Mouse (Mus musculus) intestine, embryonic 15.5 days (tissue): ENCODE measurements at regions not wholly inside any gene's neighbourhood (a gene's known extent, or its start where the extent isn't known, plus 50 kb on each side); places are given as distances from the start of the nearest gene placed in this dataset.

Experiments used
- ATAC-seq: fragments of 200-750 bp; cut with Nextera tagmentation; 2 replicates; pipeline ENCODE4 v1.8.0; 2017; ENCODE audit warnings: moderate TSS enrichment, moderate library complexity
- H3K27ac ChIP-seq: fragments of 300-500 bp; sonication (generic); 2 replicates; pipeline ENCODE4 v1.5.1; 2015; ENCODE audit warnings: mild to moderate bottlenecking, inconsistent platforms
- H3K27me3 ChIP-seq: fragments of 300-500 bp; sonication (generic); replicated peaks from 2 replicates; pipeline ENCODE4 v1.6.1; 2015; ENCODE audit warnings: inconsistent platforms
- H3K36me3 ChIP-seq: fragments of 300-500 bp; sonication (generic); 2 replicates; pipeline ENCODE4 v1.6.1; 2015; ENCODE audit warnings: inconsistent platforms
- H3K4me1 ChIP-seq: fragments of 300-500 bp; sonication (generic); replicated peaks from 2 replicates; pipeline ENCODE4 v1.6.1; 2015; ENCODE audit warnings: inconsistent platforms
- H3K4me2 ChIP-seq: fragments of 300-500 bp; sonication (generic); replicated peaks from 2 replicates; pipeline ENCODE4 v1.6.1; 2015; ENCODE audit warnings: mild to moderate bottlenecking, inconsistent platforms
- H3K4me3 ChIP-seq: fragments of 300-500 bp; sonication (generic); replicated peaks from 2 replicates; pipeline ENCODE4 v1.5.1; 2015; ENCODE audit warnings: inconsistent platforms
- H3K9ac ChIP-seq: fragments of 300-500 bp; sonication (generic); 2 replicates; pipeline ENCODE4 v1.6.1; 2015; ENCODE audit warnings: inconsistent platforms
- H3K9me3 ChIP-seq: fragments of 300-500 bp; sonication (generic); 2 replicates; pipeline ENCODE4 v1.6.1; 2016; ENCODE audit warnings: inconsistent platforms
- WGBS: fragments of 180-500 bp; shearing (Covaris S2); methylation state at CpG from one replicate; pipeline ENCODE4 v1.1.7; 2015; 5-methylcytosine and 5-hydroxymethylcytosine counted together

DNA sequence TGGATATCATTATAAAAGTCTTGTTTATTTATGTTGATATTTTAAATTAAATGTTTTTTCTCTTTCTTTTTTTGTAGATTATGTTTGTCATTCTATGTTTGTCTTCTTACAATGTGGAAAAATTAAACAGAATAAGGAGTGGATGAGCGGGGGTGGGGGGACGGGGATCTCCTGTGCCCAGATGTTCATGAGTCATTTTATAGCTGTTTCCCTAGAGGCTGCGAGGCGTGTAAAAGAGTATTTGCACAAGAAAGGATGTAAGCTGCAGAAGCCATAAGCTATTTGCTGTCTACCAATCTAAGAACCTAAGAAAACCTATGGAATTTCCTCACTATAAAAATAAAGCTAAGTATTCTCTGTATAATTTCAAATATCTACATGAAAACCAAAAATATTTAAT, 446.9 kb upstream of the Cwc22 start:
- 0 out of 2 replicates have a peak, but pooled peaks cover under 1% of the 10 kb centered on the region for H3K4me1 ChIP-seq
- no peaks in the 10 kb centered on the region for H3K36me3 ChIP-seq
- H3K9me3 ChIP-seq, result no peaks in the 10 kb centered on the region
- H3K27ac ChIP-seq, result no peak overlapping the region
- 45% methylated on average over 4 of the region's 4 CpGs for WGBS
- H3K4me3 ChIP-seq, result no peak overlapping the region
- H3K4me2 ChIP-seq, result no peak overlapping the region
- ATAC-seq, result no peak
- H3K27me3 ChIP-seq, result no peaks in the 10 kb centered on the region
- no peak overlapping the region for H3K9ac ChIP-seq

DNA sequence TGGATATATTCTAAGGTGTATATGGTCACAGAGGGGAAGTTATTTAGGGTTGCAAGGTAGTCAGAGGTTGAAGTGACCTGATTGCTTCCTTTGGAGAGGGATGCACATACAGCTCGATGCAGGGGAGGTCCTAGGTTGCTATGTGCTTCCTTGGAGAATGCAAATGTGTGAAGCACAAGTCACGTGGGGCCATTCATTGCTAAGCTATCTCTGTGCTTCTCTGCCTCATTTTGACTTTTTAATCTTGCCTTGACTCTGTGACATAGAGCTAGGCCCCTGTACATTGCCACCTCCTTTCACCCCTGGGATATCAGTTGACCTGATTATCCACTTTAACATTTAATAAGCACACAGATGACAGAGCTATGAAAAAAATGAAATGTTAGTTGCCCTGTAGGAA, 446.2 kb upstream of the Cwc22 start:
- no peak overlapping the region for H3K4me3 ChIP-seq
- WGBS, result 69% methylated on average over 2 of the region's 2 CpGs
- H3K36me3 ChIP-seq, result no peaks in the 10 kb centered on the region
- no peaks in the 10 kb centered on the region for H3K27me3 ChIP-seq
- no peak overlapping the region for H3K27ac ChIP-seq
- H3K4me2 ChIP-seq, result no peak overlapping the region
- no peaks in the 10 kb centered on the region for H3K9me3 ChIP-seq
- H3K4me1 ChIP-seq, result 0 out of 2 replicates have a peak, but pooled peaks cover 3% of the 10 kb centered on the region
- no peak overlapping the region for H3K9ac ChIP-seq
- no peak for ATAC-seq

DNA sequence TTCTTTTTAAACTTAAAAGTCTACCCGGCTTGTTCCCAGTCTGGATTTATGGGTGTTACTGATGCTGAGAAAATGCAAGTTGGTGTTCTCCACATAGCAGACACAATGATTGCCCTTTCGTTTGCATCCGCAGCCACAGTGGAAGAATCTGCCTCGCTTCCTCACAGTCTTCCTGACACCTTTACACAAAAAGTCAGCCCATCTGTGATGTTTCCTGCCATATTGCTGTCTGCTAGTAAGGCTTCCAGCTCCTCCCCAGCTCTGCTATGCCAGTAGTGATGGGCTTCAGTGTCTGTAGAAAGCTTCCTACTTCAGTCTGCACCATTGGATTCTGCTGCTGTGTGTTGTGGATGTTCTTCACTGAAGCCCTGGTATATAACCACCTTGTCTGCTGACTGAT, 441.8 kb upstream of the Cwc22 start:
- H3K9me3 ChIP-seq, result no peaks in the 10 kb centered on the region
- H3K4me3 ChIP-seq, result no peak overlapping the region
- H3K9ac ChIP-seq, result no peak overlapping the region
- no peaks in the 10 kb centered on the region for H3K36me3 ChIP-seq
- H3K4me1 ChIP-seq, result 0 out of 2 replicates have a peak, but pooled peaks cover 3% of the 10 kb centered on the region
- no peaks in the 10 kb centered on the region for H3K27me3 ChIP-seq
- ATAC-seq, result no peak
- no peak overlapping the region for H3K27ac ChIP-seq
- H3K4me2 ChIP-seq, result no peak overlapping the region
- 48% methylated on average over 4 of the region's 4 CpGs for WGBS

DNA sequence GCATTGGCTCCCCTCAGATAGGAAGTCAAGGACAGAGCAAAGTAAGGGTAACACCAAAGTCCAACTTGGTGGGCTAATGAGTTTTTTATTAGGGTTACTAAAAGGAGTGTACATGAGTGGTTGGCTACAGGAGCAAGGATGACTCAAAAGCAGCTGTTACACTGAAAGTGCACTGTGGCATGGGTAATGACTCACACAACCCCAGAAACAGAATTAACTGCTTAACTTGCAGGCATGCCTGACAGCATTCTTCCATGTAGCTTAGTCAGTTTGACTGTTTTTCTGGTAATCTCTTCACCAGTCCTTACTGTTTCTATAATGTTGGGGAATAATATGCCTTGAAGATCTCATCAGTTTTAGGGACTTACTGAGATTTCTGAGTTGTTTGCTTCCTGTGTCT, 435.1 kb upstream of the Cwc22 start:
- H3K4me2 ChIP-seq, result no peak overlapping the region
- no peaks in the 10 kb centered on the region for H3K27me3 ChIP-seq
- H3K4me1 ChIP-seq, result no peaks in the 10 kb centered on the region
- H3K27ac ChIP-seq, result no peak overlapping the region
- no peak overlapping the region for H3K9ac ChIP-seq
- no peaks in the 10 kb centered on the region for H3K9me3 ChIP-seq
- no peaks in the 10 kb centered on the region for H3K36me3 ChIP-seq
- ATAC-seq, result no peak
- H3K4me3 ChIP-seq, result no peak overlapping the region

DNA sequence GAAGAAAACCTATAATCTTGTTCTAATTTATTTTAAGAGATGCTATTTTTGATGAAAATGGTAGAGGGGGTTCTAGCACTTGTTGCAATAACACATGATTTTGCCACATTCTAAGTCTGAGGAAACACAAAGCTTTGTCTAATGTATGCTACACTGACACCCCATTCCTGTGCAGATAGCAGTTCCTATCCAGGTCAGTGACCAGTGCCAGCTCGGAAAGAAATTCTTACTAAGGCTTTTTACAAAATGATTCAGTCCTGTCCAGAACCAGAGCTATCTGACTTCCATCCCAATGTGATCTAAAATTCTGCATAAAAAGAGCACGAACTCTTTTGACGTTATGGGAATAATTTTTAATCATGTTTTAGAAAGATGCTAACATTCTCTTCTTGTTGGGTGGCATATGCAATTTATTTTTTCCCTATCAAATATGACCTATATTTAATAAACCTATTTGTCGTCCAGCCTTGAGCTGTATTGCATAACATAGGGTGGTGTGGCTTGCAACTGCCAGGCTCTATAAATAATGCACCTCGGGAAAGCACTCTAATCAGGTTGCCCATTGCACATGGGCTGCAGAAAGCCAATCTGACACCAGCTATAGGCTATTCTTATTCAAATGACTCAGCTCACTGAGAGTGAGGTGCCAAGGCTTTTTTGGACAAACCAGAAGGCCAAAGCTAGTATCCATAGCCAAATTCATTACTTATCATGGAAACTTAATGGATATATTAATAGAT, 385.7 kb upstream of the Cwc22 start:
- Histone ChIP-seq H3K4me2 (no peak overlapping the region), H3K9me3 (0 out of 2 replicates have a peak, but pooled peaks cover 3% of the 10 kb centered on the region), H3K4me1 (no peaks in the 10 kb centered on the region), H3K36me3 (no peaks in the 10 kb centered on the region), H3K27me3 (no peaks in the 10 kb centered on the region), H3K4me3 (no peak overlapping the region), H3K27ac (no peak overlapping the region), H3K9ac (no peak overlapping the region)
- 82% methylated on average over 5 of the region's 5 CpGs for WGBS
- ATAC-seq, result no peak

DNA sequence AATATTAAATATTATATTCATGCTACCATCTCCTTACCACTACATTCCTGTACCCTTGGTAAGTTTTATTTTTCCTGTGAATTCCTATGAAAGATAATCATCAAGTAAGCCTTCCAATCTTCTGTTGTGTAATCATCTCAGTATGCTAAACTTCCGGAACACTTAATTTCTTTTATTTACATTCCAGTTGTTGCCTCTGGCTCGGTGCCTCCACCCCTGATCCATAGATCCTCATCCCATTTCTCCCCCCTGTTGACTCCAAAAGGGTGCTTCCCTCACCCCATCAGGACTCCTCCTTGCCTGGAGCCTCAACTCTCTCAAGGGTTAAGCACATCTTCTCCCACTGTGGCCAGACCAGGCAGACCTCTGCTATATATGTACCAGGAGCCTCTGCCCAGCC, 379.9 kb upstream of the Cwc22 start:
- Histone ChIP-seq H3K36me3 (no peaks in the 10 kb centered on the region), H3K4me1 (no peaks in the 10 kb centered on the region), H3K9ac (no peak overlapping the region), H3K27me3 (no peaks in the 10 kb centered on the region), H3K4me2 (no peak overlapping the region), H3K4me3 (no peak overlapping the region), H3K27ac (no peak overlapping the region), H3K9me3 (0 out of 2 replicates have a peak, but pooled peaks cover 3% of the 10 kb centered on the region)
- 67% methylated on average over 2 of the region's 2 CpGs for WGBS
- no peak for ATAC-seq

DNA sequence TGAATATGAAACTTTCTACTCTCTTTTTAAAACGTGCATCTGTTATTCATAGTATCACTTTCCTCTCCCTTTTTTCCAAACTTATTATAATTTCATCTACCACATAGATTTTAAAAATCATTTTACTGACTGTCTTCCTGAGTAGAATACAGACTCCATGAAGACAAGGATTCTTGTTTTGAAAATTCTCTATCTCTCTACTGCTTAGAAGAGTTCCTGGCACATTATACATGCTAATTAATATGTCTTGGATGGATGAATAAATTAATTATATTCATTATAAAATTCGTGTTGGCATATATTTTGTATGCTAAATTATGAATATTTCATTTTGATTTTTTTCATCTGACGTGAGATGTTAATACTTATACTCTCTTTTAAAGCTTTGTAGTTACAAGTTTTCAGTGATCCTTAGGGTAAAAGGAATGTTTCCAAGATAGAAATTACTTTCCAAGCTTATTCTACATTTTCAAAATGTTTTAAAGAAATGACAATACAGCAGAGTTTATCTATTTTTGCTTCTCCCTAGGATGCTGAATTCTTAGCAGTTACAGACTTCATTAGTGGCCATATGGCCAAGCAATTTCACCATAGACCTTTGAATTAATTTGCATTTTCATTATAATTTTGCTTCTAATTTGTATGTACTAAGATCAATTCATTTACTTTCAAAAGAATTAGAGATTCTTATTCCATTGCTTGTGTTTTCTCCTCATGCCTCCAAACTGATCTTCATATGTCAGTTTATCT, 376.2 kb upstream of the Cwc22 start:
- Histone ChIP-seq H3K36me3 (no peaks in the 10 kb centered on the region), H3K9me3 (no peaks in the 10 kb centered on the region), H3K27me3 (no peaks in the 10 kb centered on the region), H3K27ac (no peak overlapping the region), H3K9ac (no peak overlapping the region), H3K4me1 (no peaks in the 10 kb centered on the region), H3K4me2 (no peak overlapping the region), H3K4me3 (no peak overlapping the region)
- ATAC-seq, result no peak
- WGBS, result 68% methylated on average over 3 of the region's 3 CpGs

DNA sequence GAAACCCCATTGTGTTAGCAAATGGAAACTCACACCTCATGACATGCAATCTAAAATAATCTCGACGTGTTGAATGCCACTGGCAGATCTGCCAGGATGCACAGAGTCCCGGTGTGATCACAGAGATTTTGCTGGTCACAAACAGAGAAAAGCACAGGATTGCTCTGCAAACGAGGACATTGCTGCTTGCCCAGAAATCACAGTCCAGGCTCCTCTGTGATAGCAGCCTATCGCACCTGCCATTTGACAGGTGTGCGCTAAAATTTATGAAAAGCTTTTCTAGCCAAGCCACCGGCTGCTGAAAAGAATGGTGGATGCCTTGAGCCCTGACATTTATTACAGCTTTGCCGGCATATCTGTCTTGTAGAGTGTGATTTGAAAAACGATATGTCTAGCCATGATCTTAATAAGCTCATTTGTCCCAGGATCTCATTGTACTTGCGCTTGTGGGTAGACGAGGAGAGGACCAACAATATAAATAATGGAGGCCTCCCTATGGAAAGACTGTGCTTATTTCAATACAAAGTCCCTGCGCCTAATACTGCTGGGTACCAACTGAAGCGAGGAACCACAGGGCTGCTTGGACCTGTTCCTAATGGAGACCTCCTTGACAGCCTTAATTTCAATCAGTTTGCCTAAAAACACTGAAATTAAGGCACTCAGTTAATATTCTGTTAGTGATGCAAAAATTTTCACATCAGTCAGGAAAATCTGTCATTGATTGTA, 365.8 kb upstream of the Cwc22 start:
- no peaks in the 10 kb centered on the region for H3K27me3 ChIP-seq
- H3K4me1 ChIP-seq, result no peaks in the 10 kb centered on the region
- WGBS, result 75% methylated on average over 13 of the region's 13 CpGs
- no peak overlapping the region for H3K9ac ChIP-seq
- no peaks in the 10 kb centered on the region for H3K36me3 ChIP-seq
- H3K4me2 ChIP-seq, result no peak overlapping the region
- ATAC-seq, result no peak
- H3K4me3 ChIP-seq, result no peak overlapping the region
- H3K9me3 ChIP-seq, result no peaks in the 10 kb centered on the region
- H3K27ac ChIP-seq, result no peak overlapping the region

DNA sequence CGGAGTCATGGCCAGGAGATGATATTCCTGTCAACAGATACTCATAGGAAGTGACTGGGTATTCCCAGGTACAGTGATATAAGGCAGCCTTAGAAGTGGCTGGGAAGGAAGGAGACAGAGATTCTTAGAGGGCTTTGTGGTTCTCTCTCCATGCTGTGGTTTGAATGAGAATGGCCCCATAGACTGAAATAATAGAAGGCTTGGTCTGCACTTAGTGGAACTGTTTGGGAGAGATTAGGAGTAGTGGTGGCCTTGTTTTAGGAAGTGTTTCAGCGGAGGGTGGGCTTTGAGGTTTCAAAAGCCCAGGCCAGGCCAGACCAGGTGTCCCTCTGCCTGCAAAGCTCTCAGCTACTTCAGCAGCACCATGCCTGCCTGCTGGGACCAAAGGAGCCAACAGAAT, 363.2 kb upstream of the Cwc22 start:
- H3K36me3 ChIP-seq, result no peaks in the 10 kb centered on the region
- no peaks in the 10 kb centered on the region for H3K4me1 ChIP-seq
- WGBS, result 90% methylated on average over 2 of the region's 2 CpGs
- no peaks in the 10 kb centered on the region for H3K27me3 ChIP-seq
- no peak overlapping the region for H3K4me2 ChIP-seq
- no peaks in the 10 kb centered on the region for H3K9me3 ChIP-seq
- no peak overlapping the region for H3K27ac ChIP-seq
- H3K9ac ChIP-seq, result no peak overlapping the region
- H3K4me3 ChIP-seq, result no peak overlapping the region
- no peak for ATAC-seq

DNA sequence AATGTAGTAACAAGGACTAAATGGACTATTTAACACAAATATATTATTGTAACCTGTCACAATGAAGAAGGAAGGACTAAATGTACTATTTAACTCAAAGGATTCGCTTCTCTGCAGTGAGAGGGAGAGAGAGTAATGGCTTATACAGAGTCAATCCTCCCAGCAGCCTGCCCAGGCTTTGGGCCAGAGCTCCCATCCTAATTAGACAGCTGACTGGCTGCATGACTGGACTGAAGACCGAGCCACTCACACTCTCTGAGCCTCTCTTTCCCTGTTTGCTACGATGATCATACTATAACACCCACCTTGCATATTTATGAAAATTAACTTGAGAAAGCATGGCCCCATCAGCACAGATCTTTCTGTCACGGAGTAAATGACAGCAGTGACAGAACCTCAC, 360.7 kb upstream of the Cwc22 start:
- no peak overlapping the region for H3K4me2 ChIP-seq
- no peaks in the 10 kb centered on the region for H3K36me3 ChIP-seq
- 80% methylated on average over 4 of the region's 4 CpGs for WGBS
- no peak for ATAC-seq
- H3K4me3 ChIP-seq, result no peak overlapping the region
- H3K9me3 ChIP-seq, result no peaks in the 10 kb centered on the region
- H3K4me1 ChIP-seq, result no peaks in the 10 kb centered on the region
- H3K27me3 ChIP-seq, result no peaks in the 10 kb centered on the region
- no peak overlapping the region for H3K9ac ChIP-seq
- no peak overlapping the region for H3K27ac ChIP-seq

DNA sequence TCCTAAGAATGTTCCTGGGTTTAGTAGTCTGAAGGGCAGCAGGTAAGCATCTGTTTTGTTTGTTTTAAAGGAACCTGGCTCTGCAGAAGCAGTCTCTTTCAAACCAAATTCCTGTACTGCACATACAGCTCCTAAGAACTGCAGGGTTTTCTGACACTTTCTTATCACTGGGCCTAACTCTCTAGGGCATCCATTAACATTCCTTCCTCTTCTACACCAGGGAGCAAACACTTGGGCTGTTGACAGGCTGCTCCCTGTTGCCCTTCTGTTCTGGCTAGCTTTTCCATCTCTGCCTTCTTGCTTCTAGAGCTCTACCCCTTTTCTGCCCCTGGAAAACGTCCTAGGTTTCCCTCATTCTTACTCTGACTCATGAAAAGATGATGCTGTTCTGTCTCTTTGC, 345.5 kb upstream of the Cwc22 start:
- WGBS, result 17% methylated on average over 1 of the region's 1 CpGs
- ATAC-seq, result no peak
- no peak overlapping the region for H3K4me3 ChIP-seq
- H3K9ac ChIP-seq, result no peak overlapping the region
- no peak overlapping the region for H3K4me2 ChIP-seq
- no peak overlapping the region for H3K27ac ChIP-seq
- no peaks in the 10 kb centered on the region for H3K36me3 ChIP-seq
- H3K9me3 ChIP-seq, result no peaks in the 10 kb centered on the region
- H3K27me3 ChIP-seq, result no peaks in the 10 kb centered on the region
- no peaks in the 10 kb centered on the region for H3K4me1 ChIP-seq

DNA sequence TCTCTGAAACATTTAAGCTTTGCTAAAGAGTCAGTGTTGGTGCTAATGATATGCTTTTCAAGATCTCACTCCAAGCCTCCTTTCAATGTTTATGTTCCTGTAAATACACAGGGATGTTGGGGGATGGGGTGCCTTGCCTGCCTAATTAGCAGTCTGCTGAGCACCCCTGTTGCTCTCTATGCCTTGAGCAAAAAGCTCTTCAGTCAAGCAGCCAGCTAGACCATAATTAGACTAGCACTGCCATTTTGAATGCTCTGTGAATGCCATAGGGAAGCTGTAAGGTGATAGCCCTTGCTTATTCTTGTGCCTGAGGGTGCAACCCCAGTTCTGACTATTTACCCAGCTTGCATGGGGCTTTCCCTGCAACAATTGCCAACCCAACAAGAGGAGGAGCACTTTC, 338.6 kb upstream of the Cwc22 start:
- Histone ChIP-seq H3K9me3 (no peaks in the 10 kb centered on the region), H3K4me2 (no peak overlapping the region), H3K4me1 (no peaks in the 10 kb centered on the region), H3K27me3 (no peaks in the 10 kb centered on the region), H3K27ac (no peak overlapping the region), H3K36me3 (no peaks in the 10 kb centered on the region), H3K4me3 (no peak overlapping the region), H3K9ac (no peak overlapping the region)
- no peak for ATAC-seq
